Mouse (Mus musculus) testis, adult 2 months (tissue): ENCODE results near the gene Gm20388. TPM values are rescaled to one million over a fixed set of nuclear protein-coding genes. Genes with fewer than 3 reads are reported as not detected.

Experiments
- H3K27ac ChIP-seq: fragments of 200-500 bp; 2 replicates; pipeline ENCODE4 v1.5.1; 2012; ENCODE audit warnings: low read depth, low read length; ENCODE audit not compliant: control insufficient read depth, insufficient read depth
- H3K27me3 ChIP-seq: fragments of 200-500 bp; 2 replicates; pipeline ENCODE4 v1.6.1; 2012; ENCODE audit warnings: mild to moderate bottlenecking, low read length, moderate library complexity; ENCODE audit not compliant: control insufficient read depth, insufficient read depth
- H3K36me3 ChIP-seq: fragments of 200-500 bp; 2 replicates; pipeline ENCODE4 v1.6.1; 2012; ENCODE audit warnings: mild to moderate bottlenecking, low read length; ENCODE audit not compliant: control insufficient read depth, insufficient read depth
- H3K4me1 ChIP-seq: fragments of 200-500 bp; 2 replicates; pipeline ENCODE4 v1.6.1; 2012; ENCODE audit warnings: low read length; ENCODE audit not compliant: control insufficient read depth, insufficient read depth
- H3K4me3 ChIP-seq: fragments of 200-500 bp; 2 replicates; pipeline ENCODE4 v1.5.1; 2012; ENCODE audit warnings: low read depth, mild to moderate bottlenecking, low read length, moderate library complexity, mixed read lengths; ENCODE audit not compliant: control insufficient read depth
- CTCF ChIP-seq: fragments of 200-500 bp; IDR thresholded peaks from 2 replicates; pipeline ENCODE4 v1.5.1; 2012; ENCODE audit warnings: low read depth, mild to moderate bottlenecking, inconsistent platforms, low read length, moderate library complexity; ENCODE audit not compliant: control insufficient read depth, insufficient read depth, insufficient replicate concordance
- POLR2A ChIP-seq: fragments of 200-500 bp; IDR thresholded peaks from 2 replicates; pipeline ENCODE4 v1.6.1; 2012; ENCODE audit warnings: low read depth, mild to moderate bottlenecking, inconsistent platforms, low read length, moderate library complexity; ENCODE audit not compliant: control insufficient read depth
- polyA plus RNA-seq: library from polyadenylated mRNA; depleted of rRNA; stranded (reverse); fragments of >200 nt; gene quantifications from 2 replicates; pipeline ENCODE4 v1.2.3, GENCODE M21; 2012

Gene Gm20388
- polyA plus RNA-seq, 1 experiment, result 5.6 TPM

DNA sequence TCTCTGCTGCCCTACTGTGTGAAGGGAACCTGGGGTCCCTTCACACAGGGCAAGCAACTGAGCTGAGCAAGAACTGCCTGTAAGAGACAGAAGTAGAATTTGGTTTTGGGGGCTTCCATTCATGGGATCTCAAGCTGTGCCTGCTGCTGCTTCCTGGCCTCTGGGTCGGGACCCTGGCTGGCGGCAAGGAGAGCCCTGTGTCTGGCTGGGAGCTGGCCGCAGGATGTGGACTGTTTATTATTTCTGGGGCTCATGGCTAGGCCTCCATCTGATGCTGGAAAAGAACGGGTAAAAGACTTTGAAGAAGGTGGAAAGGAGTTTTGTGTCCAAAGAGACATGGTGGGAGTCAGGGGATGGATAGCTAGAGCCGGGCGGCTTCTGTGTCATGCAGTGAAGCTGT lies 969.3 kb downstream of the Gm20388 start:
- Histone ChIP-seq H3K27ac (no peak overlapping the region), H3K36me3 (no peaks in the 10 kb centered on the region), H3K27me3 (peaks cover 3% of the 10 kb centered on the region), H3K4me3 (no peak overlapping the region), H3K4me1 (peaks cover 3% of the 10 kb centered on the region)
- TF ChIP-seq CTCF (no peak), POLR2A (no peak)

DNA sequence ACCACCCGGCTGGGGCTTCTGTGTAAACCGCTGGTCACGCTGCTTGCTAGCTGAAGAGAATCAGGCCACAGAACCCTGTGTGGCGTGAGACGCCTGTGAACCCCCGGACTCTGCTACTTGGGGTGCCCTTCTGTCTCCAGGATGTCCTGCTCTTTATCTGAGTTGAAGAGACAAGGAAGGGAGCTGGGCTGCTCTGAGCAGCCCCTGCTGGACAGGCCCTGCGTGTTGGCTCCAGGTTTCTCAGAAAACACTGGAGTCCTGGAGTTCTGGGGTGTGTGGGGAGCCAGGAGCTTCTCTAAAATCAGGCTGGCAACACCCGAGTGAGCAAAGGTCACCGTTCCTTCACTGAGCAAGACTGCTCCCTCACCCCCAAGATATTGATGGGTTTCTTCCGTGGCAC lies 971.0 kb downstream of the Gm20388 start:
- H3K4me1 ChIP-seq, result peaks cover 3% of the 10 kb centered on the region
- H3K36me3 ChIP-seq, result no peaks in the 10 kb centered on the region
- H3K4me3 ChIP-seq, result no peak overlapping the region
- H3K27me3 ChIP-seq, result peaks cover 3% of the 10 kb centered on the region
- no peak for TF ChIP-seq CTCF
- TF ChIP-seq POLR2A, result no peak
- H3K27ac ChIP-seq, result no peak overlapping the region

DNA sequence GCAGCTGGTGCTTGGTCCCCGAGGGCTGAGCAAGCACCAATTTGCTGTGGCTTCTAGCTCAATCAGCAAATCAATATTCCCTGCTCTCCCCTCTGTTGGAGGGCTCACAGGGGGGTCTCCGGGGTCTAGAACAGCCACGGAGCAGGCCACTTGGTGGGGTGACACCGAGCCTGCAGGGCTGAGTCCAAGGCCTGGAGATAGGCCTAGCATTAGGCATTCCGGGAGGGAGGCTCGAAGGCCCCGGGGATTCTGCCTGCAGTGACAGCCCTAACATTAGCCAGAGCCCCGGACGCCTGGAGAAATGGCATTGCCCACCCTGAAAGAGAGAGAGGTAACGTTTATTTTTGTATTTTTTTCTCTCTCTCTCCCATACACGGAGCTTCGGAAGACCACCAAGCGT lies 972.0 kb downstream of the Gm20388 start:
- TF ChIP-seq CTCF (no peak), POLR2A (no peak)
- H3K27ac ChIP-seq, result no peak overlapping the region
- H3K4me1 ChIP-seq, result peaks cover 3% of the 10 kb centered on the region
- H3K36me3 ChIP-seq, result no peaks in the 10 kb centered on the region
- no peak overlapping the region for H3K4me3 ChIP-seq
- peaks cover 3% of the 10 kb centered on the region for H3K27me3 ChIP-seq

DNA sequence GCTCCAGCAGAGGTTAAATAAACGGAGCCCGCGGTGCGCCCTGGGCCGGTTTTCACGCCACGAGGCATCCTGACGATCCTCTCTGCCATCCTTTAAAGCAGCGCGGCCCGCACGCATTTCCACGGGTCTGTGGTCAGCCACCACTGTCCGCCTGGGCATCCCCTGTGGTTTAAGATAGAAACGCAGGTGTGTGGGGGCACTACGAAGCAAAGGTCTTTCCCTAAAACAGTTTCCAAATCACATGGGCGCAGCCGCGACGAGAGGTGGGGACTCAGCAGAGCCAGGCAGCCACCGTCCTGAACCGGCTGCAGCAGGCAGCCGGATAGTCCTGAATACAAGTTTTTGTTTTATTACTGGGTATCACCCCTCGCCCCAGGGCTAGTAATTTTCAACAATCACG lies 972.7 kb downstream of the Gm20388 start:
- Histone ChIP-seq H3K36me3 (no peaks in the 10 kb centered on the region), H3K27me3 (peaks cover 3% of the 10 kb centered on the region), H3K27ac (no peak overlapping the region), H3K4me1 (peaks cover 3% of the 10 kb centered on the region), H3K4me3 (no peak overlapping the region)
- TF ChIP-seq CTCF (no peak), POLR2A (no peak)

DNA sequence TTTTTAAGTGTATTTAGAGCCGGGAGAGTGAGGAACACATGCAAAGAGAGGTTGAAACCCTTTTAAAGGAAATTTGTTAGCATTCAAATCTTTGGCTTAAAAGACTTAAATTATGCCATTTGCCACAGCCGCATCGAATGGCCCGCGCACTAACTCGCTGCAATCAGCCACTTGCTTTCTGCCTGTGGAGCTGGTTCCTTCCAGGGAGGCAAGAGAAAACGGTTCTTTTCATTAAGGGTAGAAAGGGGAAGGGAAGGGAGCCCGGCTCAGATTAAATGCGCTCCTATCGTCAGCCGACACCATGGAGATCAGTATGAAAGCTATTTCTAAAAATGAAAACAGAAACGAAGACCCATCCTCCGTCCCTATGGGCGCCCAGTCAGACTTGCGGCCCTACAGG lies 973.2 kb downstream of the Gm20388 start:
- Histone ChIP-seq H3K27me3 (peaks cover 3% of the 10 kb centered on the region), H3K4me3 (no peak overlapping the region), H3K27ac (no peak overlapping the region), H3K36me3 (no peaks in the 10 kb centered on the region), H3K4me1 (peaks cover 3% of the 10 kb centered on the region)
- TF ChIP-seq CTCF, result no peak
- TF ChIP-seq POLR2A, result no peak

DNA sequence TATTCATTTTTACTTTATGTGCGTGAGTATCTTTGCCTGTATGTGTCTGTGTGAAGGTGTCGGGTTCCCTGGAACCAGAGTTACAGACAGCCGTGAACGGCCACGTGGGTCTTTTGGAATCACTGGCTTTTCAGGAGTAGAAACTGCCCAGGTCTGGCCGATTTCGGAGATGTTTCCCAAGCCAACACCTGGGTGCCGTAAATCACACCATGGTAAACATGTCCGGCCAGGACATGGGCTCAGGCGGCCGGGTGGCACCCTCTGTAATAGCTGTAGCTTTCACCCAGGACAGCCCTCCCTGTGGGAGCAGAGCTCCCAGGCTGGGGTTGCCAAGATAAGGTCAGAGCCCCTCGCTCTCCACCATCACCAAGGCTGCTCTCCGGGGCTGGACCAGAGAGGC lies 974.2 kb downstream of the Gm20388 start:
- H3K4me1 ChIP-seq, result peaks cover 3% of the 10 kb centered on the region
- TF ChIP-seq CTCF (no peak), POLR2A (no peak)
- H3K27ac ChIP-seq, result no peak overlapping the region

DNA sequence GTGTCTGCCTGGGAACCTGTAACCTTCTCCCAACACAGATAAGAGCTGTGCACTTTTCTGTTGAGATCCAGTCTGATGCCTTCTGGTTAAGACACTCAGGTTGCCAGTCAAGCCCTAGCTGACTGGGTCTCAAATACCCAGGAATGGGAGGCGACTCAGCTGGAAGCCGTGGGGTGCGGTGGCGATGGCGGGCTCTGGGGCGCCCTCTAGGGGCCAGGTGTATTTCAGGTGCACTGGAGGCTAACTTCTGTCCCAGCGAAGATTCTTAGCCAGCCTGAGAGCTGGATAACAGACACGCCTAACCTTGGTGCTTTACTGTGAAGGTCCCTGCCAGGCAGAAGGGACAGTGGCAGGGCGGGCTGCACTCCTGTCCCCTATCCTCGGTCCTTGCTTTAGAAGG lies 976.6 kb downstream of the Gm20388 start:
- H3K4me3 ChIP-seq, result no peak overlapping the region
- no peak overlapping the region for H3K27ac ChIP-seq
- peaks cover 3% of the 10 kb centered on the region for H3K4me1 ChIP-seq
- TF ChIP-seq CTCF, result peak; percentile 70
- TF ChIP-seq POLR2A, result no peak
- H3K36me3 ChIP-seq, result no peaks in the 10 kb centered on the region
- peaks cover 3% of the 10 kb centered on the region for H3K27me3 ChIP-seq

More for the DNA sequence above, 974.2 kb downstream of the Gm20388 start:
- H3K27me3 ChIP-seq, result peaks cover 3% of the 10 kb centered on the region
- no peaks in the 10 kb centered on the region for H3K36me3 ChIP-seq
- no peak overlapping the region for H3K4me3 ChIP-seq

DNA sequence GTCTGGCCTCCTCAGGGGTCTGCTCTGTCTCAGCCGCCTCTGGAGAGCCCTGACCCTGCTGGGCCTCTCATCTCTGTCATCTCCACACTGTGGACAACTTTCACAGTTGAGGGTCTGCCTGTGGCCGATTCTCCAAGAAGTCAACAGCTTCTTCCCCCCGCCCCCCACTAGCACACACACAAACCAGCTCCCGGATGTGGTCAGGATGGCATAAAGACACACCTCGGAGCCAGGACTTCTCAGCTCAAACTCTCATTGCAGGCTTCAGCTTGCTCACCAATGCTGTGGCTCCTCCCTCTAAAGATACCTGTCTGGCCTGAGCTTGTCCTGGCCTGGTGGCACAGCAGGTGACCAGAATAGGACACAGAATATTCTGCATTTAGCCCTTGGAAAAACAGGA lies 977.4 kb downstream of the Gm20388 start:
- no peak overlapping the region for H3K4me3 ChIP-seq
- no peaks in the 10 kb centered on the region for H3K36me3 ChIP-seq
- peaks cover 3% of the 10 kb centered on the region for H3K4me1 ChIP-seq
- TF ChIP-seq CTCF (no peak), POLR2A (no peak)
- H3K27me3 ChIP-seq, result peaks cover 3% of the 10 kb centered on the region
- no peak overlapping the region for H3K27ac ChIP-seq
